Mouse (Mus musculus): ENCODE data around the gene Wnt9a. TPM values are rescaled to one million over a fixed set of nuclear protein-coding genes. Genes with fewer than 3 reads are reported as not detected.
"Not testable (repeated sequence)": the region's sequence is repeated elsewhere in the genome, so short reads cannot be mapped to it uniquely, and the experiment has no call there.

Wnt9a gene
- polyA plus RNA-seq, 1 experiment from 2014 or later: 4.1 TPM

GRCm38 (mm10) chr11:59356874-59357289, 50.2 kb downstream of the Wnt9a start:
- WGBS: 72% methylated on average over 11 of the region's 11 CpGs
- 0 out of 2 replicates have a peak, but pooled peaks cover 2% of the 10 kb centered on the region for H3K36me3 ChIP-seq
- no peaks in the 10 kb centered on the region for H3K9me3 ChIP-seq
- H3K4me1 ChIP-seq: no peaks in the 10 kb centered on the region; the same call in 1 of the 2 replicates
- no peak overlapping the region for H3K27ac ChIP-seq
- DNase-seq (ENCODE audit: low spot score): no peak
- peaks cover 5% of the 10 kb centered on the region; the same call in 1 of the 2 replicates for H3K27me3 ChIP-seq (ENCODE audit: insufficient read depth, poor library complexity, severe bottlenecking)
- H3K4me3 ChIP-seq: no peak overlapping the region

- no peak overlapping the region for H3K4me3 ChIP-seq
- no peak overlapping the region for H3K27ac ChIP-seq
- peaks cover 6% of the 10 kb centered on the region; the same call in 1 of the 2 replicates for H3K4me1 ChIP-seq
- H3K9me3 ChIP-seq: no peaks in the 10 kb centered on the region
- WGBS: 84% methylated on average over 9 of the region's 9 CpGs
- no peak for DNase-seq (ENCODE audit: low spot score)
- H3K36me3 ChIP-seq: 0 out of 2 replicates have a peak, but pooled peaks cover 2% of the 10 kb centered on the region
- peaks cover 5% of the 10 kb centered on the region for H3K27me3 ChIP-seq (ENCODE audit: insufficient read depth, poor library complexity, severe bottlenecking)
Measured at GRCm38 (mm10) chr11:59361291-59361690, 54.6 kb downstream of the Wnt9a start.

GRCm38 (mm10) chr11:59364007-59364406, 57.3 kb downstream of the Wnt9a start:
- Histone ChIP-seq H3K27ac (no peak overlapping the region), H3K36me3 (no peaks in the 10 kb centered on the region), H3K27me3 (ENCODE audit: insufficient read depth, poor library complexity, severe bottlenecking) (peaks cover 5% of the 10 kb centered on the region), H3K4me3 (no peak overlapping the region), H3K9me3 (no peaks in the 10 kb centered on the region), H3K4me1 (peaks cover 6% of the 10 kb centered on the region; the same call in 1 of the 2 replicates)
- 79% methylated on average over 9 of the region's 9 CpGs for WGBS
- DNase-seq (ENCODE audit: low spot score): no peak

GRCm38 (mm10) chr11:59364417-59364816, 57.7 kb downstream of the Wnt9a start:
- Histone ChIP-seq H3K9me3 (no peaks in the 10 kb centered on the region), H3K4me1 (peaks cover 6% of the 10 kb centered on the region; the same call in 1 of the 2 replicates), H3K36me3 (no peaks in the 10 kb centered on the region), H3K27ac (0 out of 2 replicates have a peak overlapping the region, but pooled peaks have one; percentile 57), H3K4me3 (no peak overlapping the region), H3K27me3 (ENCODE audit: insufficient read depth, poor library complexity, severe bottlenecking) (peaks cover 5% of the 10 kb centered on the region)
- no peak for DNase-seq (ENCODE audit: low spot score)
- WGBS: 51% methylated on average over 3 of the region's 3 CpGs

GRCm38 (mm10) chr11:59366031-59366430, 59.3 kb downstream of the Wnt9a start:
- DNase-seq (ENCODE audit: low spot score): no peak
- no peak overlapping the region for H3K27ac ChIP-seq

GRCm38 (mm10) chr11:59366633-59367032, 59.9 kb downstream of the Wnt9a start:
- DNase-seq (ENCODE audit: low spot score): no peak
- Histone ChIP-seq H3K9me3 (no peaks in the 10 kb centered on the region), H3K4me1 (peaks cover 6% of the 10 kb centered on the region; the same call in 1 of the 2 replicates), H3K4me3 (no peak overlapping the region), H3K36me3 (no peaks in the 10 kb centered on the region), H3K27ac (no peak overlapping the region), H3K27me3 (ENCODE audit: insufficient read depth, poor library complexity, severe bottlenecking) (peaks cover 5% of the 10 kb centered on the region)
- 37% methylated on average over 3 of the region's 3 CpGs for WGBS

More at GRCm38 (mm10) chr11:59366031-59366430, 59.3 kb downstream of the Wnt9a start:
- Histone ChIP-seq H3K27me3 (ENCODE audit: insufficient read depth, poor library complexity, severe bottlenecking) (peaks cover 5% of the 10 kb centered on the region), H3K4me3 (no peak overlapping the region), H3K4me1 (peaks cover 6% of the 10 kb centered on the region; the same call in 1 of the 2 replicates), H3K36me3 (no peaks in the 10 kb centered on the region), H3K9me3 (no peaks in the 10 kb centered on the region)
- 80% methylated on average over 3 of the region's 3 CpGs for WGBS

GRCm38 (mm10) chr11:59367955-59368354, 61.2 kb downstream of the Wnt9a start:
- H3K36me3 ChIP-seq; H3K9me3 ChIP-seq; H3K4me1 ChIP-seq; H3K27ac ChIP-seq; H3K4me3 ChIP-seq; DNase-seq (ENCODE audit: low spot score): not testable (repeated sequence)
- 75% methylated on average over 4 of the region's 4 CpGs for WGBS
- H3K27me3 ChIP-seq (ENCODE audit: insufficient read depth, poor library complexity, severe bottlenecking): peaks cover 11% of the 10 kb centered on the region

GRCm38 (mm10) chr11:59369848-59370247, 63.1 kb downstream of the Wnt9a start:
- WGBS: 72% methylated on average over 11 of the region's 11 CpGs
- peaks cover 11% of the 10 kb centered on the region for H3K27me3 ChIP-seq (ENCODE audit: insufficient read depth, poor library complexity, severe bottlenecking)

GRCm38 (mm10) chr11:59375475-59375874, 68.7 kb downstream of the Wnt9a start, which contains the start of gene Prss38:
Gene Prss38, minus strand, starts transcription at chr11:59375657.
- H3K9me3 ChIP-seq: no peaks in the 10 kb centered on the region
- H3K36me3 ChIP-seq: no peaks in the 10 kb centered on the region; the same call in 1 of the 2 replicates

More at GRCm38 (mm10) chr11:59369848-59370247, 63.1 kb downstream of the Wnt9a start:
- Histone ChIP-seq H3K36me3 (no peaks in the 10 kb centered on the region), H3K4me1 (peaks cover 5% of the 10 kb centered on the region; the same call in 1 of the 2 replicates), H3K27ac (no peak overlapping the region), H3K9me3 (no peaks in the 10 kb centered on the region), H3K4me3 (no peak overlapping the region)
- DNase-seq (ENCODE audit: low spot score): no peak

GRCm38 (mm10) chr11:59377999-59378398, 71.3 kb downstream of the Wnt9a start:
- Histone ChIP-seq H3K9me3 (no peaks in the 10 kb centered on the region), H3K36me3 (no peaks in the 10 kb centered on the region; the same call in 1 of the 2 replicates), H3K4me1 (peaks cover 9% of the 10 kb centered on the region), H3K27ac (no peak overlapping the region), H3K27me3 (ENCODE audit: insufficient read depth, poor library complexity, severe bottlenecking) (no peaks in the 10 kb centered on the region), H3K4me3 (no peak overlapping the region)
- WGBS: 88% methylated on average over 3 of the region's 3 CpGs
- no peak for DNase-seq (ENCODE audit: low spot score)

More at GRCm38 (mm10) chr11:59375475-59375874, 68.7 kb downstream of the Wnt9a start, which contains the start of gene Prss38:
- Histone ChIP-seq H3K4me1 (peaks cover 8% of the 10 kb centered on the region; the same call in 1 of the 2 replicates), H3K27me3 (ENCODE audit: insufficient read depth, poor library complexity, severe bottlenecking) (peaks cover 5% of the 10 kb centered on the region; the same call in 1 of the 2 replicates), H3K27ac (no peak within 1 kb of the TSS), H3K4me3 (no peak within 1 kb of the TSS)
- no peak for DNase-seq (ENCODE audit: low spot score)
- 68% methylated on average over 16 of the region's 16 CpGs for WGBS

- H3K27ac ChIP-seq: no peak overlapping the region
- peaks cover 22% of the 10 kb centered on the region for H3K4me1 ChIP-seq
- H3K36me3 ChIP-seq: no peaks in the 10 kb centered on the region; the same call in 1 of the 2 replicates
- no peaks in the 10 kb centered on the region for H3K9me3 ChIP-seq
- no peak for DNase-seq (ENCODE audit: low spot score)
- no peaks in the 10 kb centered on the region for H3K27me3 ChIP-seq (ENCODE audit: insufficient read depth, poor library complexity, severe bottlenecking)
- no peak overlapping the region for H3K4me3 ChIP-seq
Measured at GRCm38 (mm10) chr11:59379547-59379946, 72.8 kb downstream of the Wnt9a start.

All from heart, embryonic 10.5 days (tissue).